Mouse (Mus musculus) cerebellum, adult 11-12 months (tissue): Measurements from ENCODE around the gene Frmd6.

Experiments used
- DNase-seq: peaks from one replicate; pipeline ENCODE4 v3.0.0; 2022

Frmd6 gene

GRCm38 (mm10) chr12:70906867-70907266 lies 81.6 kb downstream of the Frmd6 start:
- DNase-seq, result no peak

GRCm38 (mm10) chr12:70907651-70908050 lies 82.3 kb downstream of the Frmd6 start:
- DNase-seq, result no peak

- no peak for DNase-seq
Observed at GRCm38 (mm10) chr12:70908076-70908475, 82.8 kb downstream of the Frmd6 start.

DNA sequence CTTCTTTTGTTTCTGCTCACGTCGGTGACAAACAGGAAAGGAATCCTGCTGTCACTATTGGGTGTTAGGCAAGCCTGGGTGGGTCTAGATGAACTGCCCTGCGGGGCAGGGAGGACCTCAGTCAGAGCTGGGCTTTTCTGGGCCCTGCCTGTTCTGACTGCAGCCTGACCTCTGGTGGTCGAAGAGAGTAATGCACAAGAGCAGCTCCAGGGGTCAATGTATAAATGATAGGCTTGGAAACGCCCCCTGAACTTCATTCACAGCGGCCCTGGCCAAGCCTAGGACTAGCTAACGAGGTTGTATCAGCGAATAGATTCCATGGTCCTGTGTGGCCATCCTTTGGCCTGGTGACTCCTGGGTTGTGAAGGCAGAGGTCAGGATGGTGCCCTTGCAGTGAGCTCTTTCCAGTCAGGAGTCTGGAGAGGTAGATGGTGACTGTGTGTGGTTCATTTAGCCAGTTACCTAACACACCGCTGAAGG lies 85.0 kb downstream of the Frmd6 start:
- DNase-seq, result peak; percentile 61

DNA sequence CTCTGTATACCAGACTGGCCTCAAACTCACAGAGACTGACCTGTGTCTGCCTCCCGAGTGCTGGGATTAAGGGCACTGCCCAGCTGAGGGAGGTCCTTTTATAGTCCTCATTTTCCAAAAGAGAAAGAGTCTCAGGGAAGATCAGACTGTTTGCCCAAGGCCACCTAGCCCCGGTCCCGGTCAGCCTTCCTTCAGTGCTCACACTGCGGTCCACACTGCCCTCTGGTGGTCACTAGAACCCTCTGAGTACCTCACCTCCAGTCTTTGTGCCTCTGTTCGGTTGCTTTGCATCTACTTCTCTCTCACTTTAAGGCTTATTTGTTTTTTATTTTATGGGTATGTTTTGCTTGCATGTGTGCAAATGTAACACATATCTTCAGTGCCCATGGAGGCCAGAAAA lies 85.7 kb downstream of the Frmd6 start:
- DNase-seq, result peak; percentile 69

- no peak for DNase-seq
Observed at GRCm38 (mm10) chr12:70911676-70912379, 86.5 kb downstream of the Frmd6 start.

DNA sequence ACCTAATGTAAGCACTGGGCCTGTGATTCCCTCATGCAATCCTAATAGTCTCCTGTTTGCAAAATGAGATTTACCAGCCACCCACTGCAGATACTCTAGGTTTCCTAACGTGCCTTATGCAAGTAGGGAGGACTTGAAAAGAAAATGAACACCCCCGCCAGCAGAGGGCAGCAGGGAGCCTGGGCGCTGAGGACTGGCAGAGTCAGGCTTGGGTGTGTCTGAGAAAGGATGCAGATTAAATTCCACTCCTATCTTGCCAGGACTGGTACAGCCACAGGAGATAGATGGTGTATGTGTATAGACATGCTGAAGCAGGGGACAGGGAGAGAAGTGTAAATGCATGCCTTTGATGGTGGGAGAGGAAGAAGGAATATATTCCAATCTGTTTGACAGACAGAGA lies 88.1 kb downstream of the Frmd6 start:
- no peak for DNase-seq

- DNase-seq, result no peak
Observed at GRCm38 (mm10) chr12:70914387-70914786, 89.1 kb downstream of the Frmd6 start.

DNA sequence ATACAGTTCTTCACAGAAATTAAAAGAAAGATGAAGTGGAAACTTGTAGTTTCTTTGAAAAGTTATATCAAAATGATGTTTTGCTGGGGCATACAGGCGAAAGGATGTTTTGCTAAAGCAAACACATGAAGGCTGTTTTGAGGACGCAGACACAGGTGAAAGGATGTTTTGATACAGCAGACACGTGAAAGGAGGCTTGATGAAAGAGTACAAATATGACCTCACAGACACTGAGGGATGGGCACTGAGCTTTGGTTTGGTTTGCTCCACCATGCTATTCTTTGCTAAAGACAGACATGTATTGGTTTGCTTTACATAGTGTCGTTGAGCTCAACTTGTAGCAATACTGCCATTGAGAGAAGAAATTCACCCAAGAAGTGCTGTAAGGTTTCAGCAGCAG lies 104.5 kb downstream of the Frmd6 start:
- no peak for DNase-seq

DNA sequence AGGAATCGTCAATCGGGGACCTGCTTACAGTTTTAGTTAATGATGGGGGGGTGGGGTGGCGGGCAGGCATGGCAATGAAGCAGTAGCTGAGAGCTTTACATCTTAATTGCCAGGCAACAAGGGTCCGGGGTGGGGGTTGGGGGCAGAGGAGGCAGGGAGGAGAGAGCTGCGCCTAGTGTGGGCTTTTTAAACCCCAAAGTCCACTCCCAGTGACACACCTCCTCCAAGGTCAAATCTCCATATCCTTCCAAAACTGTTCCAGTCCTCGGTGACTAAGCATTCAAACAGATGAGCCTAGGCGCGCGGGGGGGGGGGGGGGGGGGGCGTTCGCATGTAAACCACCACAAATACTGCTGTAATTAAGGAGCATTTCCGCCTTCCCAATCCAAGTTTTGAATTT lies 111.8 kb downstream of the Frmd6 start:
- peak; percentile 41 for DNase-seq

DNA sequence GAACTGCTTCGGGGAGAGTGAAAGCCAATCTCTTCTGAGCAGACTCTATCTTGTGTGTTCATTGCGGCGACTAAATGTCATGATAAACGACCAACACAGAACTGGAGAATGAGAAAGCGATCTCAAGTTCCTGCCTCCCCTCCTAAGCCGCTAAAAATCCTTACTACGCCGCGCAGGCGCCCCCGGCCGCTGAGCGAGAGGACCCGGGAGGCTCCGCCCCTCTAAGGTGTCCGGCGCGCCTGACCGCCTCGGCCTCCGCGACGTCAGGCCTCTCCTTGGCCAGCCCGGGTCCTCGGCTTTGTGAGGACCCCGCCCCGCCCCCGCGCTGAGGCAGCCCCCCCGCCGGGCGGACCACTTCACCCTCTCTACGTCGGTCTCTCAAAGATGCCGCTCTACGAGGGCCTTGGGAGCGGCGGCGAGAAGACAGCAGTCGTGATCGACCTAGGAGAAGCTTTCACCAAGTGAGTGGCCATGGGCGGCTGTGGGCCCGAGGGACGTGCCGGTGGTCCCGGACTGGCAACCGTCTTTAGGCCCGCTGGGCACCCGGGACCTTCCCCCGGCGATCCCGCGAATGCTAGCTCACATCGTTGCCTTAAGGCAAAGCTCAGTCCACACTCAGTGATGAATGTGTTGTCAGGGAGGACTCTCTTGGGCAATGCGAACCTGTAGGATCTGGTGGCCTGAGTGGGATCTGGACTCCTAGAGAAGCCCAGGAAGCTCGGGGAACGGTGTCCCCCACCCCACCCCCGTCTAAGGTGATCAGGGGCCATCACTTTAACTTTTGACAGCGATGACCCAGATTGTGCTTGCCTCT lies 112.5 kb downstream of the Frmd6 start, which contains the start of gene Actr10:
Actr10 (plus strand) TSS at position 287 of the 814 bp plus-strand sequence.
- peak; percentile 92 for DNase-seq

GRCm38 (mm10) chr12:70940806-70941205 lies 115.5 kb downstream of the Frmd6 start:
- no peak for DNase-seq

DNA sequence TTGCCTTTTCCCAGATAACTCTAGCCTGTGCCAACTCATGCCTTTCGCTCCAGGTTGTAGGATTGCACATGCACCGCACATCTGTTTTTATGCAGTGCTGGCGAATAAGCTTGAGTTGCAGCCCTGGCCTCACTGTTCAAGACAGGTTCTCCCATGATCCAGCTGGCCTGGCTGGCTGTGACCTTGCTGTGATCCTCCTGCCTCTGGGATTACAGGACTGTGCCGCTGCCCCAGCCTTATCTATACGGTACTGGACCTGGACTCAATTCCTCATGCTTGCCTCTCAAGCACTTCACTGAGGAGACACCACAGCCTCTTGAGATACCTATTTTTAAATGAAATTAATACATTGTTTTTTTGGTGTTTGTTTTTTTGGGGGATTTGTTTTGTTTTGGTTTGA lies 118.9 kb downstream of the Frmd6 start:
- no peak for DNase-seq

GRCm38 (mm10) chr12:70946585-70947256 lies 121.4 kb downstream of the Frmd6 start:
- no peak for DNase-seq
